9 mouse cellular contexts compared by ENCODE assay signal in genomic region chr8:126139546-126139870, GRCm38 (mm10).
DNase-seq lines count a peak whose midpoint lies in the region; ATAC-seq and TF ChIP-seq lines count a peak whose summit lies in the region.
"Had no signal": no experiment of that assay in that cellular context is flagged by ENCODE, and none has a peak within 500 bp of the region (broad histone marks: within the 10 kb centered on the region; RNA-seq: fewer than 3 reads in every experiment).

No protein-coding gene starts in this region.

- intact Hi-C loops in gastrocnemius, adult 2 months (cut with DNase I) = no loop called here
- intact Hi-C loops in gastrocnemius, postnatal 36 days (cut with DNase I) = no loop called here

- no peak for DNase-seq in gastrocnemius, adult 2 months
- no peak for DNase-seq in gastrocnemius, postnatal 36 days
- DNase-seq in neural tube, embryonic 11.5 days (ENCODE audit: low spot score) = no peak
- DNase-seq in neural tube, embryonic 10.5 days (ENCODE audit: extremely low spot score, low spot score) = no peak
- no peak for DNase-seq in stomach, postnatal 0 days (ENCODE audit: low spot score)
- DNase-seq in spleen, postnatal 14 days (ENCODE audit: low spot score in 2 of 2) = no peak
- DNase-seq in kidney, adult 11 months = no peak
- DNase-seq: thymus, adult 18-20 months had no signal

- H3K4me3 ChIP-seq in gastrocnemius, adult 2 months = peak overlapping the region; percentile 64
- H3K4me3 ChIP-seq in neural tube, embryonic 11.5 days (ENCODE audit: low read depth, low read length) = peak overlapping the region; percentile 48
- peak overlapping the region; percentile 56 for H3K4me3 ChIP-seq in limb, embryonic 12.5 days (replicated peaks)
- peak overlapping the region; percentile 45; the same call in 1 of the 2 replicates for H3K4me3 ChIP-seq in stomach, postnatal 0 days (ENCODE audit: low read depth, low read length)

- H3K9ac ChIP-seq in neural tube, embryonic 11.5 days (ENCODE audit: low read length) = no peak overlapping the region
- 0 out of 2 replicates have a peak overlapping the region, but pooled peaks have one; percentile 51 for H3K9ac ChIP-seq in limb, embryonic 12.5 days (replicated peaks)
- no peak overlapping the region for H3K9ac ChIP-seq in stomach, postnatal 0 days (ENCODE audit: low read length)

- 25% methylated on average over 11 of the region's 11 CpGs for WGBS in neural tube, embryonic 11.5 days
- 19% methylated on average over 11 of the region's 11 CpGs for WGBS in limb, embryonic 12.5 days
- WGBS in stomach, postnatal 0 days = 33% methylated on average over 11 of the region's 11 CpGs

- no peak for TF ChIP-seq CTCF in gastrocnemius, adult 2 months (IDR thresholded peaks at IDR 0.05)
- no peak for TF ChIP-seq CTCF in stomach, postnatal 0 days (IDR thresholded peaks at IDR 0.05; ENCODE audit: low read depth)

- H3K36me3 ChIP-seq in neural tube, embryonic 11.5 days (ENCODE audit: control insufficient read depth, insufficient read depth, low read length) = no peaks in the 10 kb centered on the region
- H3K36me3 ChIP-seq in limb, embryonic 12.5 days = no peaks in the 10 kb centered on the region
- no peaks in the 10 kb centered on the region for H3K36me3 ChIP-seq in stomach, postnatal 0 days (ENCODE audit: control insufficient read depth, insufficient read depth, low read length)

- no peak for TF ChIP-seq EP300 in stomach, postnatal 0 days (optimal IDR thresholded peaks at IDR 0.05)

- no peak overlapping the region for H3K27ac ChIP-seq in gastrocnemius, adult 2 months
- H3K27ac ChIP-seq in neural tube, embryonic 11.5 days (ENCODE audit: low read depth, low read length) = no peak overlapping the region
- H3K27ac ChIP-seq in limb, embryonic 12.5 days = no peak overlapping the region
- no peak overlapping the region for H3K27ac ChIP-seq in stomach, postnatal 0 days (replicated peaks)

- H3K27me3 ChIP-seq in neural tube, embryonic 11.5 days (ENCODE audit: control insufficient read depth, insufficient read depth, low read length) = peaks cover 21% of the 10 kb centered on the region
- H3K27me3 ChIP-seq in limb, embryonic 12.5 days = peaks cover 62% of the 10 kb centered on the region
- 0 out of 2 replicates have a peak, but pooled peaks cover 4% of the 10 kb centered on the region for H3K27me3 ChIP-seq in stomach, postnatal 0 days (ENCODE audit: control insufficient read depth, insufficient read depth, low read length)

- H3K4me2 ChIP-seq in neural tube, embryonic 11.5 days (ENCODE audit: low read depth) = peak overlapping the region; percentile 93
- H3K4me2 ChIP-seq in limb, embryonic 12.5 days = peak overlapping the region; percentile 97
- peak overlapping the region; percentile 86 for H3K4me2 ChIP-seq in stomach, postnatal 0 days (replicated peaks; ENCODE audit: low read depth)

- H3K9me3 ChIP-seq in neural tube, embryonic 11.5 days (ENCODE audit: control insufficient read depth, low read length) = no peaks in the 10 kb centered on the region
- no peaks in the 10 kb centered on the region; the same call in 1 of the 2 replicates for H3K9me3 ChIP-seq in limb, embryonic 12.5 days
- no peaks in the 10 kb centered on the region for H3K9me3 ChIP-seq in stomach, postnatal 0 days (ENCODE audit: control insufficient read depth, low read length)

- H3K4me1 ChIP-seq in neural tube, embryonic 11.5 days (ENCODE audit: control insufficient read depth, insufficient read depth, low read length) = peaks cover 5% of the 10 kb centered on the region; the same call in 1 of the 2 replicates
- peaks cover 12% of the 10 kb centered on the region for H3K4me1 ChIP-seq in limb, embryonic 12.5 days (replicated peaks)
- H3K4me1 ChIP-seq in stomach, postnatal 0 days (replicated peaks; ENCODE audit: control insufficient read depth, insufficient read depth) = no peaks in the 10 kb centered on the region

- ATAC-seq in neural tube, embryonic 11.5 days (ENCODE audit: insufficient read depth, low FRiP score, low TSS enrichment) = no peak
- no peak for ATAC-seq in limb, embryonic 12.5 days (ENCODE audit: insufficient number of reproducible peaks, insufficient read depth, low FRiP score, low TSS enrichment, low read depth)
- ATAC-seq in stomach, postnatal 0 days (ENCODE audit: low FRiP score, low TSS enrichment) = 0 out of 2 replicates have a peak, but pooled peaks have one; percentile 6
